Mouse (Mus musculus) thymus, adult 2 months (tissue): ENCODE results near the gene Crb1.

ENCODE experiments used
- CTCF ChIP-seq: fragments of 200-500 bp; IDR thresholded peaks from 2 replicates; pipeline ENCODE4 v1.5.1; 2012; ENCODE audit warnings: mild to moderate bottlenecking, control low read depth, low read length, moderate library complexity, borderline replicate concordance; ENCODE audit not compliant: control insufficient read depth, poor library complexity, insufficient read depth; ENCODE audit errors: extremely low read depth
- POLR2A ChIP-seq: fragments of 200-500 bp; IDR thresholded peaks from 2 replicates; pipeline ENCODE4 v1.6.1; 2012; ENCODE audit warnings: mild to moderate bottlenecking, low read length, control low read depth, moderate library complexity; ENCODE audit not compliant: control insufficient read depth, poor library complexity, insufficient read depth; ENCODE audit errors: extremely low read depth

DNA sequence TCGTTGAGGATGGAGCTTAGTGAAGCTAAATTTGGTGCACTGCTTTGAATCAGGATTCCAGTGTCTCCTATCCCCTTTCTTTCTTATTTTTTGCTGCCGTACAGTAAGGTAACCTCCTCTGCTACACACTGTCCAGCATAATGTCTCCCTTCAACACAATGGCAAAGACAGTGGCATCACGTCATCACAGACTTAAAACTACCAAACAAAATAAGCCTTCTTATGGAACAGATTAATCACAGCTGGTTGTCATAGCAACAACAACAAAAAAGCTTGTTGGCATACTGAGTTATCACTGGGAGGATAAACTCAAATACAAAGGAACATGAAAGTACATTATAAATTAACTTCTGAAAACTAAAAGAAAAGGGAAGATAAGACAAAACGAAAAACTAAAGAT, 68.0 kb downstream of the Crb1 start:
- no peak for TF ChIP-seq CTCF
- TF ChIP-seq POLR2A = no peak
